Mouse (Mus musculus): ENCODE data around the gene Fastkd1.
"Not testable (repeated sequence)": the region's sequence is repeated elsewhere in the genome, so short reads cannot be mapped to it uniquely, and the experiment has no call there.

The Fastkd1 gene

GRCm38 (mm10) chr2:69712981-69713625, at the start of gene Fastkd1:
Gene Fastkd1, minus strand, starts transcription at chr2:69713516.
- DNase-seq (ENCODE audit: low read depth) = peak; percentile 82

- DNase-seq (ENCODE audit: low read depth) = no peak
Measured at GRCm38 (mm10) chr2:69760980-69761379, 47.7 kb upstream of the Fastkd1 start.

DNA sequence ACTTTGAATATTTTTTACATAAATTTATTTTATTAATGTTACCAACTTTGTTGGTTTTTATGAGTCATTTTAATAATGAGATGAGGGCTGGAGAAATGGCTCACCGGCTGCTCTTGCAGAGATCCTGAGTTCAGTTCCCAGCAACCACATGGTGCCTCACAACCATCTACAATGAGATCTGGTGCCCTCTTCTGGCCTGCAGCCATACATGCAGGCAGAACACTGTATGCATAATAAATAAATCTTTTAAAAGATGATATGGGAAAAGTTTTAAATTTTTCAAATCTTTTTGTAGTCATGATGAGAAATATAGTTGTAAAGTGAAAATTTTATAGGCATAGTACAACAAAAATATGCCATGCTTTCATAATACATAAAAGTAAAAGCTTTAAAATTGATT, 31.8 kb upstream of the Fastkd1 start:
- DNase-seq (ENCODE audit: low read depth) = no peak

GRCm38 (mm10) chr2:69723519-69723825, 10.2 kb upstream of the Fastkd1 start:
- no peak for DNase-seq (ENCODE audit: low read depth)

- DNase-seq (ENCODE audit: low read depth) = peak; percentile 92
Measured at GRCm38 (mm10) chr2:69722650-69723518, 9.6 kb upstream of the Fastkd1 start.

- DNase-seq (ENCODE audit: low read depth) = no peak
Measured at GRCm38 (mm10) chr2:69722273-69722649, 8.9 kb upstream of the Fastkd1 start, which contains the start of gene Ppig. Gene Ppig, plus strand, starts transcription at chr2:69722545.

GRCm38 (mm10) chr2:69719121-69719520, 5.8 kb upstream of the Fastkd1 start:
- no peak for DNase-seq (ENCODE audit: low read depth)

- DNase-seq (ENCODE audit: low read depth) = no peak
Measured at GRCm38 (mm10) chr2:69716483-69716882, 3.2 kb upstream of the Fastkd1 start.

- DNase-seq (ENCODE audit: low read depth) = peak; percentile 3
Measured at GRCm38 (mm10) chr2:69714126-69714525, 810 bp upstream of the Fastkd1 start.

DNA sequence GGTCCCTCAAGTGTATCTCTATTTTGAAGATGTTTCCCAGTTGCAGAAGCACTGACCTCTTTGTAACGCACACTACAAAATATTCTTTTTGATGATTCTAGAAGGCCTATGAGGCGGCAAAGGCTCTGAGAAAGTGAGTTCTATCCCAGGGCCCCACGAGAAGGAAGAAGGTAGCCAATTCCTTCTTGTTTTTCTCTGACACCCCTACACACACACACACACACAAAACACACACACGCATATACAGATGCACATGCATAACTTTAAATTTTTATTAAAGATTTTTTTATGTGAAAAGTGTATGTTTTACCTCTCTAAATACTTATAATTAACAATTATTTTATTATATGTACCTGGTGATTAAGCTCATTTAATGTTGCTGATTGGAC, 304 bp upstream of the Fastkd1 start:
- DNase-seq (ENCODE audit: low read depth) = no peak

DNA sequence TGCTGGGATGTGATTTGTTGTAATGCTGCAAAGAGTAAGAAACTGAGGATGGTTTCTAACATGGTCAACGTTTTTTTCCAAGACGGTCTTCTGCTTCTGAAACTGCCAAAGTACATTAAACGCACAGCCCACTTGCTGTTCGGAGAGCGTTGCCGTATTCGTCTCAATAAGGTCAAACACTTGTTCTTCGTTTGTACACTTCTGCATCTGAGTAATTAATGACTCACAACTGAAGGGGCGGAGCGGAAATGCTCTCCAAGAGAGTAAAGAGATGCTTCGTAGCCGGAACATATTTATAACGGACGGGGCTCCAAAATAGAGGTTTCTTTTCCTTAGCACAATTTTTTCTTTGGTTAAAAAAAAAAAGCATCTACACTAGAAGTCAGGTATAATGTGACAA, 1.1 kb downstream of the Fastkd1 start:
- DNase-seq (ENCODE audit: low read depth) = no peak

- no peak for DNase-seq (ENCODE audit: low read depth)
Measured at GRCm38 (mm10) chr2:69700446-69700845, 12.9 kb downstream of the Fastkd1 start.

GRCm38 (mm10) chr2:69693501-69693900, 19.8 kb downstream of the Fastkd1 start:
- DNase-seq (ENCODE audit: low read depth) = no peak

DNA sequence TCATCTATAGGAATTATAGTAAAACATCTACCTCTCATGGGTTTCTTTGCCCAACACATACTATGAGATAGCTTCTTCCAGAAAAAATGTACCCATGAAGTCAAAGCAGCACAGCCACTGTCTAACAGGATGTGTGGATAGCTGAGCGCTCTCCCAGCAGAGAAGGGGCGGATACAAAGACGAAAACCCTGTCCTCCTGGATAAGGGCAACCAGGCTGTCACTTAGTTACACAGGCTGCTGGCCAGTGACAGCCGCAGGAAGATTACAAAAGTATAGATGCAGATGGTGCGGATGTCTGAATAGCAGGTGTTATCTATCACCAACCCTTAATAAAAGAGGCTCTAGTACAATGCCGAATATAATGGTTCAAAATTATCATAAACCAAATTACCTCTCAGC, 22.5 kb downstream of the Fastkd1 start:
- DNase-seq (ENCODE audit: low read depth) = no peak

- DNase-seq (ENCODE audit: low read depth) = no peak
Measured at GRCm38 (mm10) chr2:69690214-69690613, 23.1 kb downstream of the Fastkd1 start.

DNA sequence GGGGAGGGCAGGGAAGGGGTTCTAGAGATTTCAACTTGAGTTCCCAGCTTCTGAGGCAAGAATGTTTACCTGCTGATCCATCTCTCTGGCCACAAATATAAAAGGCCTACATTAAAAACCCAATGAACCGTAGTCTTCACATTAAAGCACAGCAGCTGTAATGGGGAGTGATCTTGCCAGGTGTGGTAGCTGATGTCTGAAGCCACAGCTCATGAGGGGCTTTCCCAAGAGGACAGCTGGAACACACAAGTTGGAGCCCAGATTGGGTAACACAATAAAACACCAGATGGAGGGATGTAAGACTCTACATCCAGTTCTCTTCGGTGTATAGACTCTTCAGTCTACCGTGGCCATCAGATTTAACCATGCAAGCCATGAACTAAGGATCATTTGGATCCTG, 28.8 kb downstream of the Fastkd1 start:
- no peak for DNase-seq (ENCODE audit: low read depth)

- DNase-seq (ENCODE audit: low read depth) = no peak
Measured at GRCm38 (mm10) chr2:69683036-69683805, 30.1 kb downstream of the Fastkd1 start.

DNA sequence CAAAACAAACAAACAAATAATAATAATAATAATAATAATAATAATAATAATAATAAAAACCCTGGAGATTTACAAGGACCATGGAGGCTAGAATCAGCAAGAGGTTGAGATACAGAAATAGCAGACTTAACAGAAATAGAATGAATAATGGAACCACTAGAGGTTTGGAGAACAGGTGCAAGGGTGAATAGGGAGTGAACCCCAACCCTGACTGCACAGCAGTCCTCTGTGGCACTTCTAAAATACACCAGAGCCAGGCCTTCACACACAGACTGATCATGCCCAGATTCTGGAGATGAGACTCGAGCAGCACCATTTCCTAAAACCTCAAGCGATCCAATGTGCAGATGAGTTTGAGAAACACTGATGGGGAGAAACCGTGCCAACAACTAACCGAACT, 31.4 kb downstream of the Fastkd1 start:
- no peak for DNase-seq (ENCODE audit: low read depth)

DNA sequence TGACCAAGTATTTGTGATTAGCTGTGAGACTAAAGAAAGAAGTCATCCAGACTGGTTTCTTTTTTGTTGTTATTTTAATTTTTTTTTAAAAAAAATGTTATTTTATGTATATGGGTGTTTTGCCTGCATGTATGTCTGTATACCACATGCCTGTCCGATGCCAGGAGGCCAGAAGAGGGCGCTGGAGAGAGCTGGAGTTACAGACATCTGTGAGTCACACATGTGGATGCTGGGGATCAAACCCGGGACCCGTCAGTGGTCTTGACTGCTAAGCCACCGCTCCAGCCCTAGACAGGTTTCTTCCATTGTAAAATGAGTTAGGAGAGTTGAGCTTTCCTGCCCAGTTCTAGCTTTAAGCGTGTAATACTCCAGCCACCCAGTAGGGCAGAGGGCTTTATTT, 33.3 kb downstream of the Fastkd1 start:
- DNase-seq (ENCODE audit: low read depth) = peak; percentile 11

GRCm38 (mm10) chr2:69677215-69677614, 36.1 kb downstream of the Fastkd1 start:
- DNase-seq (ENCODE audit: low read depth) = not testable (repeated sequence)

DNA sequence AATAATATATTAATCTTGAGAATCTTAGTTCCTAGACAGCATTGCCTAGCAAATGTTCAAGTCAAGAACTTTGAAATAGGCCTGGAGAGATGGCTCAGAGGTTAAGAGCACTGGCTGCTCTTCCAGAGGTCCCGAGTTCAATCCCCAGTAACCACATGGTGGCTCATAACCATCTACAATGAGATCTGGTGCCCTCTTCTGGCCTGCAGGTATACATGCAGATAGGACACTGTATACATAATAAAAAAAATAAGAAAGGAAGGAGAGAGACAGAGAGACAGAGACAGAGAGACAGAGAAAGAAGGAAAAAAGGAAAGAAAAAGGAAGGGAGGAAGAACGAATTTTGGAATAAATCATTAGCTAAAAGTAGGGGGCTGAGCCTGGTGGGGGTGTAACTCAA, 36.6 kb downstream of the Fastkd1 start:
- peak; percentile 16 for DNase-seq (ENCODE audit: low read depth)

- no peak for DNase-seq (ENCODE audit: low read depth)
Measured at GRCm38 (mm10) chr2:69675266-69675665, 38.0 kb downstream of the Fastkd1 start.

GRCm38 (mm10) chr2:69673723-69674122, 39.6 kb downstream of the Fastkd1 start:
- DNase-seq (ENCODE audit: low read depth) = no peak

All from naive thymus-derived CD4-positive, alpha-beta T cell, adult 2 months (primary cell).